Mouse (Mus musculus) liver, embryonic 11.5 days (tissue): ENCODE measurements at regions not wholly inside any gene's neighbourhood (a gene's known extent, or its start where the extent isn't known, plus 50 kb on each side); places are given as distances from the start of the nearest gene placed in this dataset.

Experiments used
- ATAC-seq: fragments of 200-750 bp; cut with Nextera tagmentation; replicated peaks from 2 replicates; pipeline ENCODE4 v1.8.0; 2017; ENCODE audit warnings: moderate number of reproducible peaks, mild to moderate bottlenecking, moderate TSS enrichment, moderate library complexity; ENCODE audit not compliant: low FRiP score
- DNase-seq: peaks from one replicate; pipeline ENCODE4 v3.0.0-alpha.2; 2017; ENCODE audit warnings: low spot score
- H3K27ac ChIP-seq: fragments of 300-500 bp; sonication (generic); 2 replicates; pipeline ENCODE4 v1.5.1; 2014; ENCODE audit warnings: mild to moderate bottlenecking, low read depth, low read length, control low read depth
- H3K27me3 ChIP-seq: fragments of 300-500 bp; sonication (generic); replicated peaks from 2 replicates; pipeline ENCODE4 v1.6.1; 2014; ENCODE audit warnings: low read length, mixed read lengths; ENCODE audit not compliant: control insufficient read depth, insufficient read depth
- H3K36me3 ChIP-seq: fragments of 300-500 bp; sonication (generic); 2 replicates; pipeline ENCODE4 v1.6.1; 2014; ENCODE audit warnings: mild to moderate bottlenecking, low read length, moderate library complexity, mixed read lengths; ENCODE audit not compliant: control insufficient read depth, insufficient read depth
- H3K4me1 ChIP-seq: fragments of 300-500 bp; sonication (generic); replicated peaks from 2 replicates; pipeline ENCODE4 v1.6.1; 2014; ENCODE audit warnings: low read length, mixed read lengths; ENCODE audit not compliant: control insufficient read depth, insufficient read depth
- H3K4me2 ChIP-seq: fragments of 300-500 bp; sonication (generic); 2 replicates; pipeline ENCODE4 v1.6.1; 2014; ENCODE audit warnings: mild to moderate bottlenecking, control low read depth, moderate library complexity
- H3K4me3 ChIP-seq: fragments of 300-500 bp; sonication (generic); 2 replicates; pipeline ENCODE4 v1.5.1; 2014; ENCODE audit warnings: low read depth, low read length, control low read depth
- H3K9ac ChIP-seq: fragments of 300-500 bp; sonication (generic); 2 replicates; pipeline ENCODE4 v1.6.1; 2014; ENCODE audit warnings: low read depth, low read length, control low read depth
- H3K9me3 ChIP-seq: fragments of 300-500 bp; sonication (generic); 2 replicates; pipeline ENCODE4 v1.6.1; 2016; ENCODE audit warnings: low read length, inconsistent platforms, mixed read lengths; ENCODE audit not compliant: control insufficient read depth
- WGBS: fragments of 180-500 bp; shearing (Covaris S2); extraction: QIAGEN DNeasy Blood & Tissue Kit; methylation state at CpG from one replicate; pipeline ENCODE4 v1.1.7; 2014; 5-methylcytosine and 5-hydroxymethylcytosine counted together

- no peak for DNase-seq
- no peak overlapping the region for H3K27ac ChIP-seq
Observed at GRCm38 (mm10) chr4:56552126-56552525, 187.7 kb upstream of the Gm26657 start.

GRCm38 (mm10) chr4:56533344-56533985, 206.4 kb upstream of the Gm26657 start:
- 74% methylated on average over 9 of the region's 9 CpGs for WGBS
- no peaks in the 10 kb centered on the region for H3K4me1 ChIP-seq
- H3K27me3 ChIP-seq: no peaks in the 10 kb centered on the region
- H3K9ac ChIP-seq: no peak overlapping the region
- no peak overlapping the region for H3K27ac ChIP-seq
- ATAC-seq: no peak
- no peak for DNase-seq
- no peak overlapping the region for H3K4me3 ChIP-seq
- no peak overlapping the region for H3K4me2 ChIP-seq
- no peaks in the 10 kb centered on the region for H3K36me3 ChIP-seq
- no peaks in the 10 kb centered on the region for H3K9me3 ChIP-seq

More at GRCm38 (mm10) chr4:56552126-56552525, 187.7 kb upstream of the Gm26657 start:
- Histone ChIP-seq H3K9me3 (no peaks in the 10 kb centered on the region), H3K4me2 (no peak overlapping the region), H3K27me3 (no peaks in the 10 kb centered on the region), H3K36me3 (no peaks in the 10 kb centered on the region), H3K4me1 (no peaks in the 10 kb centered on the region), H3K4me3 (no peak overlapping the region), H3K9ac (no peak overlapping the region)
- no peak for ATAC-seq

GRCm38 (mm10) chr4:56532921-56533320, 206.9 kb upstream of the Gm26657 start:
- no peak for ATAC-seq
- Histone ChIP-seq H3K4me3 (no peak overlapping the region), H3K9ac (no peak overlapping the region), H3K36me3 (no peaks in the 10 kb centered on the region), H3K4me1 (no peaks in the 10 kb centered on the region), H3K27me3 (no peaks in the 10 kb centered on the region), H3K9me3 (no peaks in the 10 kb centered on the region), H3K27ac (no peak overlapping the region), H3K4me2 (no peak overlapping the region)
- WGBS: 78% methylated on average over 9 of the region's 9 CpGs
- DNase-seq: no peak

GRCm38 (mm10) chr4:56528571-56528970, 211.3 kb upstream of the Gm26657 start:
- Histone ChIP-seq H3K4me3 (no peak overlapping the region), H3K9me3 (no peaks in the 10 kb centered on the region), H3K27me3 (no peaks in the 10 kb centered on the region), H3K36me3 (no peaks in the 10 kb centered on the region), H3K9ac (no peak overlapping the region), H3K4me1 (no peaks in the 10 kb centered on the region), H3K27ac (no peak overlapping the region), H3K4me2 (no peak overlapping the region)
- no peak for ATAC-seq
- no peak for DNase-seq
- WGBS: 78% methylated on average over 2 of the region's 2 CpGs

- WGBS: 78% methylated on average over 6 of the region's 6 CpGs
- H3K27me3 ChIP-seq: no peaks in the 10 kb centered on the region
Observed at GRCm38 (mm10) chr4:56524430-56524985, 215.4 kb upstream of the Gm26657 start.

GRCm38 (mm10) chr4:56507770-56508169, 232.1 kb upstream of the Gm26657 start:
- no peak overlapping the region for H3K4me3 ChIP-seq
- H3K4me2 ChIP-seq: no peak overlapping the region
- no peak overlapping the region for H3K9ac ChIP-seq
- ATAC-seq (no peak), DNase-seq (no peak)
- no peaks in the 10 kb centered on the region for H3K4me1 ChIP-seq
- H3K27me3 ChIP-seq: no peaks in the 10 kb centered on the region
- H3K27ac ChIP-seq: no peak overlapping the region
- H3K9me3 ChIP-seq: no peaks in the 10 kb centered on the region
- no peaks in the 10 kb centered on the region for H3K36me3 ChIP-seq
- WGBS: 86% methylated on average over 4 of the region's 4 CpGs

More at GRCm38 (mm10) chr4:56524430-56524985, 215.4 kb upstream of the Gm26657 start:
- ATAC-seq (no peak), DNase-seq (no peak)
- Histone ChIP-seq H3K4me2 (no peak overlapping the region), H3K9me3 (no peaks in the 10 kb centered on the region), H3K4me1 (no peaks in the 10 kb centered on the region), H3K9ac (no peak overlapping the region), H3K27ac (no peak overlapping the region), H3K4me3 (no peak overlapping the region), H3K36me3 (no peaks in the 10 kb centered on the region)

GRCm38 (mm10) chr4:56506786-56507185, 233.1 kb upstream of the Gm26657 start:
- 36% methylated on average over 1 of the region's 1 CpGs for WGBS
- H3K27ac ChIP-seq: no peak overlapping the region
- no peak for ATAC-seq
- no peaks in the 10 kb centered on the region for H3K27me3 ChIP-seq
- H3K9ac ChIP-seq: no peak overlapping the region
- no peaks in the 10 kb centered on the region for H3K36me3 ChIP-seq
- no peak overlapping the region for H3K4me2 ChIP-seq
- H3K9me3 ChIP-seq: no peaks in the 10 kb centered on the region
- H3K4me1 ChIP-seq: no peaks in the 10 kb centered on the region
- no peak for DNase-seq
- H3K4me3 ChIP-seq: no peak overlapping the region

- DNase-seq: no peak
- H3K4me2 ChIP-seq: no peak overlapping the region
- H3K4me3 ChIP-seq: no peak overlapping the region
- no peak overlapping the region for H3K27ac ChIP-seq
- 53% methylated on average over 1 of the region's 1 CpGs for WGBS
- ATAC-seq: no peak
- H3K27me3 ChIP-seq: no peaks in the 10 kb centered on the region
- no peaks in the 10 kb centered on the region for H3K4me1 ChIP-seq
- no peak overlapping the region for H3K9ac ChIP-seq
- H3K36me3 ChIP-seq: no peaks in the 10 kb centered on the region
- H3K9me3 ChIP-seq: no peaks in the 10 kb centered on the region
Observed at GRCm38 (mm10) chr4:56506067-56506466, 233.8 kb upstream of the Gm26657 start.

- no peaks in the 10 kb centered on the region for H3K9me3 ChIP-seq
- no peak overlapping the region for H3K27ac ChIP-seq
- H3K27me3 ChIP-seq: no peaks in the 10 kb centered on the region
- DNase-seq (no peak), ATAC-seq (no peak)
- no peak overlapping the region for H3K9ac ChIP-seq
- 54% methylated on average over 16 of the region's 16 CpGs for WGBS
- H3K36me3 ChIP-seq: no peaks in the 10 kb centered on the region
- no peak overlapping the region for H3K4me2 ChIP-seq
- no peak overlapping the region for H3K4me3 ChIP-seq
- no peaks in the 10 kb centered on the region for H3K4me1 ChIP-seq
Observed at GRCm38 (mm10) chr4:56492537-56493221, 247.2 kb upstream of the Gm26657 start.
